Mouse (Mus musculus) spleen, adult 2 months (tissue): ENCODE results near the gene Trim65. TPM values are rescaled to one million over a fixed set of nuclear protein-coding genes. Genes with fewer than 3 reads are reported as not detected.

Source experiments
- DNase-seq, 2 experiments: peaks; one replicate each; pipeline versions ENCODE4 v3.0.0 to v3.0.0-alpha.2; 2012 to 2021; ENCODE audit warnings: low spot score in 2 of 2, low read depth in 1 of 2
- H3K27ac ChIP-seq: fragments of 200-500 bp; 2 replicates; pipeline ENCODE4 v1.5.1; 2012; ENCODE audit warnings: low read length, inconsistent platforms; ENCODE audit not compliant: insufficient read depth
- H3K27me3 ChIP-seq: fragments of 200-500 bp; 2 replicates; pipeline ENCODE4 v1.6.1; 2012; ENCODE audit warnings: mild to moderate bottlenecking, moderate library complexity, low read length, inconsistent platforms; ENCODE audit not compliant: control insufficient read depth, insufficient read depth
- H3K36me3 ChIP-seq: fragments of 200-500 bp; 2 replicates; pipeline ENCODE4 v1.6.1; 2012; ENCODE audit warnings: mild to moderate bottlenecking, low read length, inconsistent platforms; ENCODE audit not compliant: control insufficient read depth, insufficient read depth
- H3K4me1 ChIP-seq: fragments of 200-500 bp; 2 replicates; pipeline ENCODE4 v1.6.1; 2011; ENCODE audit warnings: inconsistent platforms; ENCODE audit not compliant: control insufficient read depth, insufficient read depth, insufficient read length
- H3K4me3 ChIP-seq: fragments of 200-500 bp; 2 replicates; pipeline ENCODE4 v1.5.1; 2011; ENCODE audit warnings: mild to moderate bottlenecking, inconsistent platforms; ENCODE audit not compliant: insufficient read depth, insufficient read length; ENCODE audit errors: extremely low read depth
- CTCF ChIP-seq: fragments of 200-500 bp; IDR thresholded peaks from 2 replicates; pipeline ENCODE4 v1.5.1; 2011; ENCODE audit warnings: mild to moderate bottlenecking, inconsistent platforms; ENCODE audit not compliant: insufficient read depth, insufficient read length, insufficient replicate concordance; ENCODE audit errors: extremely low read depth
- POLR2A ChIP-seq: fragments of 200-500 bp; IDR thresholded peaks from 2 replicates; pipeline ENCODE4 v1.6.1; 2011; ENCODE audit warnings: low read depth, low read length, inconsistent platforms
- WGBS: fragments of 180-500 bp; shearing (Covaris S2); methylation state at CpG from one replicate; pipeline ENCODE4 v1.1.7; 2018; 5-methylcytosine and 5-hydroxymethylcytosine counted together
- polyA plus RNA-seq: library from polyadenylated mRNA; depleted of rRNA; stranded (reverse); fragments of >200 nt; gene quantifications from 2 replicates; pipeline ENCODE4 v1.2.3, GENCODE M21; 2012

The Trim65 gene
- polyA plus RNA-seq, 1 experiment: 23.7 TPM

DNA sequence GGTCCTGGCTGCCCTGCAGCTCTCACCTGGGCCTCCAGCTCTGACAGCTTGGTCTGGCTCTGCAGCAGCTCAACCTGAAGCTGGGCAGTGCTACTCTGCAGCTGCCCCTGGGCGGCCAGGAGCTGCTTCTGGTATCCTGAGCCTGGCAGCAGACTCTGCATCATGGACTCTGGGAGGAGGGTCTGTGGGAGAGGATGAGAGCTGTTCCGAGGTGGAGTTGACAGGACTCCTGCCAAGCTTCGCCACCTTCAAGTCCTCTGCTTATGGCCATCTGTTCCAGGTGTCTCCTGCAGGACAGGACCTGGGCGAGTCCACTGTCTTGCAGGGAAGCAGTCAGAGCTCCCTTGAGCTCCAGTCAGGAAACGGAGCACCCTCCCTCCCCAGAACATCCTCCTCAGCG lies 18.4 kb upstream of the Trim65 start:
- Histone ChIP-seq H3K27ac (no peak overlapping the region), H3K4me1 (no peaks in the 10 kb centered on the region), H3K27me3 (no peaks in the 10 kb centered on the region), H3K36me3 (no peaks in the 10 kb centered on the region; the same call in 1 of the 2 replicates), H3K4me3 (no peak overlapping the region)
- 94% methylated on average over 6 of the region's 6 CpGs for WGBS
- no peak for TF ChIP-seq POLR2A
- TF ChIP-seq CTCF: no peak
- DNase-seq: no peak

DNA sequence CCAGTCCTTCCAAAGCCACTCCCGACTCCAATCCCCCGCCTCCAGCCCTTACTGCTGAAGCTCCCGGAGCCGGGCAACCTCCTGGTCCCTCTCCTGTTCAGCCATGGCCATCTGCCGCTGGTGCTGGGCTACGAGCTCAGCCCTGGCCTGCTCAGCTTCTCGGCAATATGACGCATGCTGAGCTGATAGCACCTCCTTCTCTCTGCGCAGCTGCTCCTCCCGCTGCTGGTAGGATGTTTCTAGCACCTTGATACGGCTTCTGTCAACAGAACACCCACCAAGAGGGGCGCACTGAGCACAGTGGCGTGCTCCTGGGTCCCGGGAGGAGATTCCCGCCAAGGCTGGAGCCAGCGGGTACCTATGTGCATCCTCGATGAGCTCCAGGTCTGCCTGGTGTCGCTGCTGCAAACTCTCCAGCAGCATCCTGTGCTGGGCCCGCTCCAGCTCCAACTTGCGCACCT lies 17.9 kb upstream of the Trim65 start:
- TF ChIP-seq POLR2A (no peak), CTCF (no peak)
- H3K27ac ChIP-seq: no peak overlapping the region
- no peak overlapping the region for H3K4me3 ChIP-seq
- no peaks in the 10 kb centered on the region; the same call in none of the 2 replicates for H3K36me3 ChIP-seq
- H3K27me3 ChIP-seq: no peaks in the 10 kb centered on the region
- H3K4me1 ChIP-seq: no peaks in the 10 kb centered on the region
- WGBS: 93% methylated on average over 20 of the region's 20 CpGs
- no peak for DNase-seq

DNA sequence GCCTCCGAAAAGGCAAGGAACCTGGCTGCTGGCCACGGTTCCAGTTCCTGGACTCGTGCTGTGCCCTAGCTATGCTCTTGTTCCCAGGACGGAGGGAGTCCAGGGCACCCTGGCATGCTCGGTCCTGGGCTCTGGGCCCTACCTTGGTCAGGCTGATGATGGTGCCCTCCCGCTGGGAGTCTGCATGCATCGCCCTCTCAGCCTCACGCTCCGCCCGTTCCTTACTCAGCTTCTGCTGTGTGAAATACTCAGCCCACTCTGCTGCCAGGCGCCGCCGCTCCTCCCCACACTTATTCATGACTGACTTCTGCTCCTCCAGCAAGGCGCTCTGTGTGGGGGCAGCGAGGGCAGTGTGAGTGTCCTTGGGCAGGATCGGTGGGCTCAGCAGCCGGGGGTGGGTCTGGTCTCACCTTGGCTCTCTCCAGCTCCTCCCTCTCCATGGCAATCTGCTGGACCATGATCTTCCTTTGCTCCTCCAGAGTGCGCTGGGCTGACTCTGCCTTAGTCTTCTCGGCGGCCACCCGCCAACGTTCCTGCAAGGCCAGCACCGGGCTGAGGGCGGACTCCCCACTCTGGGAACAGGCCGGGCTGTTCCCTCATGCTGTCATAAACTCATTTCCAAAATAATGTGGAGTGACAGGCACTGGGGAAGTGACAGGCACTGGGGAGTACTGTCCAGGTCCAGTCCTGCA lies 15.5 kb upstream of the Trim65 start:
- Histone ChIP-seq H3K4me1 (no peaks in the 10 kb centered on the region), H3K36me3 (no peaks in the 10 kb centered on the region; the same call in none of the 2 replicates), H3K4me3 (no peak overlapping the region), H3K27me3 (no peaks in the 10 kb centered on the region), H3K27ac (no peak overlapping the region)
- DNase-seq: no peak
- no peak for TF ChIP-seq POLR2A
- no peak for TF ChIP-seq CTCF
- WGBS: 93% methylated on average over 25 of the region's 25 CpGs

DNA sequence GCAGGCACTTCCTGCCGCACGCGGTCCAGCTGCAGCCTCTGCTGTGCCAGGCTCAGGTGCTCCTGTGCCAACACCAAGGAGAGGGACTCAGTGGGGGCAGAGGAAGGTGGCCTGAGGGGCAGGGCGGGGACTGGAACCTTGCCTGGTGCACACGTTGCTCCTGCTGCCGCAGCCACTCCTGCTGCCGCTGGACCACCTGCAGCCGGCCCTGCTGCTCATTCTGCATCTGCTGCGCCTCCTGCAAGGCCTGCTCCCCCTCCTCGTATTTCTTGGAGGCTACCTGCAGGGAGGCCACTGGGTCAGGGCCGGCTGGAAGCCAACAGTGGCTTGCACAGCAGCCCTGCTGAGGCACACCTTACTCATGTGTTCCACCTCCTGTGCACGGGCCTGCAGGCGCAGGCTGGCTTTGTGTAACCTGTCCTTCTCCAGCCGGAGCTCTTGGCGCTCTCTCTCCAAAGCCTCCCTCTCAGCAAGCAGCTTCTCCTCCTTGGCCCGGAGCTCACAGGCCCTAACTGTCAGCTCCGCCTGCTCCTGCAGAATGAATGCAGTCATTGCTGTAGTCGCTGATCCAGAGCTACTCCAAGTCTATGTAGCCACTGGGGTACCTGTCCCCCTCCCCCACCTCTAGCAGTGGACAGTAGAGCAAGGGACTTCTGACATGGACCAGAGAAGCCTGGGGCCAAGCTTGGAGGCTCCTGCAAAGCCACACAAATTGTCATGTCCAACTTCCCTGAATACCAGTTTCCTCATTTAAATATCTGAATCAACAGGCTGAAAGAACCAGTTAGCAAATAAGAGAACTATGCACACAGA lies 14.8 kb upstream of the Trim65 start:
- Histone ChIP-seq H3K27ac (no peak overlapping the region), H3K27me3 (no peaks in the 10 kb centered on the region), H3K4me1 (no peaks in the 10 kb centered on the region), H3K4me3 (no peak overlapping the region), H3K36me3 (no peaks in the 10 kb centered on the region; the same call in 1 of the 2 replicates)
- no peak for DNase-seq
- WGBS: 91% methylated on average over 18 of the region's 18 CpGs
- TF ChIP-seq CTCF: no peak
- TF ChIP-seq POLR2A: no peak

DNA sequence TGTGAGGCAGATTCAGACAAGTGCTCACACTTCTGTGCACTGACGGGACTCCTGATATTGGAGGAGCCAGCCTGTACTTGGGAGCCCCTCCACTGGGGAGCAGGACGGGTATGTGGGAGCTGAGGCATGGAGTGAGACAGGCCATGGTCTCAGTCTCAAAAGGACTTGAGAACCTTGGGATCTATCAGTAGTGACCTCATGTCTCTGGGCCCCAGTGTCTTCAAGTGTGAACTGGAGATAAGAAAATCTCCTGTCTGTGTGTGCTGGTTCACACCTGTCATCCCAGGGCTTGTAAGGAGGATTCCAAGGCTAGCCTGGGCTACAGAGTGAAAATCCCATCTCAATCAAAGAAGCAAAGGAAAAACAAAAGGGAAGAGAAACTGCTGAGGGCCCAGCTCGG lies 12.5 kb upstream of the Trim65 start:
- Histone ChIP-seq H3K27me3 (no peaks in the 10 kb centered on the region), H3K27ac (no peak overlapping the region), H3K4me1 (no peaks in the 10 kb centered on the region), H3K4me3 (no peak overlapping the region), H3K36me3 (no peaks in the 10 kb centered on the region; the same call in 1 of the 2 replicates)
- no peak for TF ChIP-seq POLR2A
- TF ChIP-seq CTCF: no peak
- 84% methylated on average over 3 of the region's 3 CpGs for WGBS
- no peak for DNase-seq

DNA sequence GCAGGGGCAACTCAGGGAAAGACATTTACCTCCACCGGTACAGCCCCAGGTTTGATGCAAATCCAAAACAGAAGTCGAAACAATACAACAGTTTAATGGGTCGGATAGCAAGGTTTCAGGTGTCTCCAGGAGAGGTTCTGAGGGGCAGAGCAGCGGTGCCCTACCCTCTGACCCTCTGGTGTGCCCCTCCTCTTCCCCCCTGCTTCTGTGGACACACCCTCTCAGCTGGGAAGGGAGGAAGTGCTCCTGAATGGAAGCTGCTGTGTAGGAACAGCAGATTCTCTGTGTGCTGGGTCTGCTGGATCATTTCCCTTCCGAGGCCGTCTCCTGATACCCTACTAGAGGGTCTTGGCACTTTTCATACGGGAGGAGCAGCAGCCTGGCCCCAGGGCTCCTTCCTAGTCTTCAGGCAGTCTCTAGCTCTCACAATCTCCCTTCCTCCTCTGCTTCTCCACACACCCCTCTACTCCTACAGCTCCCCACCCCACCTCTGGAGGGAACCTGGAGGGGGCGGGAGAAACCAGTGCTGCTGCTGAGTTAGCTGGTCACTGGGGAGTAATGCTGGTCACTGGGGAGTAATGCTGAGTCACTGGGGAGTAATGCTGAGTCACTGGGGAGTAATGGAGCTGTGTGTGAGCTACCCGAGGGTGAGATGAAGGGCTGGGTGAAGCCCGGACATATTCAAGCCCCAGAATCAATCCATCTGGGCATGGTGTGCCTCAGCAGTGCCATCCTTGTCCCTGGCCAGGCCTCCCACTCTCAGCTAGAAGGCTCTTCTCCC lies 11.5 kb upstream of the Trim65 start:
- Histone ChIP-seq H3K36me3 (no peaks in the 10 kb centered on the region; the same call in 1 of the 2 replicates), H3K27ac (no peak overlapping the region), H3K4me1 (no peaks in the 10 kb centered on the region; the same call in none of the 2 replicates), H3K4me3 (no peak overlapping the region), H3K27me3 (no peaks in the 10 kb centered on the region)
- TF ChIP-seq CTCF (no peak), POLR2A (no peak)
- WGBS: 81% methylated on average over 10 of the region's 10 CpGs
- no peak for DNase-seq
